Mouse (Mus musculus) ES-Bruce4 (cell line): ENCODE measurements around the gene Ttll10. TPM values are rescaled to one million over a fixed set of nuclear protein-coding genes. Genes with fewer than 3 reads are reported as not detected.
A peak's percentile ranks its signal among the peaks of the same experiment; 100 is the strongest.

Source experiments
- H3K27ac ChIP-seq: 2 replicates; pipeline ENCODE4 v1.5.1; 2012; ENCODE audit warnings: low read length, inconsistent platforms; ENCODE audit not compliant: insufficient read depth
- H3K27me3 ChIP-seq: 2 replicates; pipeline ENCODE4 v1.6.1; 2012; ENCODE audit warnings: mild to moderate bottlenecking, low read length, inconsistent platforms; ENCODE audit not compliant: control insufficient read depth, poor library complexity, insufficient read depth, severe bottlenecking
- H3K36me3 ChIP-seq: 2 replicates; pipeline ENCODE4 v1.6.1; 2012; ENCODE audit warnings: inconsistent platforms, mild to moderate bottlenecking, low read length, moderate library complexity; ENCODE audit not compliant: control insufficient read depth, poor library complexity, insufficient read depth, severe bottlenecking
- H3K4me1 ChIP-seq: one replicate; pipeline ENCODE4 v1.8.1; 2011; ENCODE audit warnings: low read length; ENCODE audit not compliant: control insufficient read depth, insufficient read depth
- H3K4me3 ChIP-seq: 2 replicates; pipeline ENCODE4 v1.5.1; 2011; ENCODE audit warnings: low read depth, mild to moderate bottlenecking, low read length
- H3K9ac ChIP-seq: 2 replicates; pipeline ENCODE4 v1.6.1; 2012; ENCODE audit warnings: low read depth, mild to moderate bottlenecking, inconsistent platforms; ENCODE audit not compliant: poor library complexity, severe bottlenecking
- H3K9me3 ChIP-seq: replicated peaks from 2 replicates; pipeline ENCODE4 v1.6.1; 2012; ENCODE audit warnings: mild to moderate bottlenecking, low read length, inconsistent platforms; ENCODE audit not compliant: control insufficient read depth, poor library complexity, insufficient read depth, severe bottlenecking
- CTCF ChIP-seq: IDR thresholded peaks from one replicate; pipeline ENCODE4 v1.8.1; 2011; ENCODE audit warnings: low read depth, low read length
- EP300 ChIP-seq: IDR thresholded peaks from 2 replicates; pipeline ENCODE4 v1.6.1; 2011; ENCODE audit warnings: low read depth, low read length; ENCODE audit not compliant: insufficient read depth
- POLR2A ChIP-seq: IDR thresholded peaks from one replicate; pipeline ENCODE4 v1.8.1; 2011; ENCODE audit warnings: low read length; ENCODE audit not compliant: insufficient read depth
- polyA plus RNA-seq: library from polyadenylated mRNA; stranded (reverse); fragments of >200 nt; gene quantifications from 2 replicates; pipeline ENCODE4 v1.2.4, GENCODE M21; 2011; ENCODE audit warnings: low read depth; ENCODE audit not compliant: missing spikeins, insufficient read depth, insufficient read length

Gene Ttll10
- polyA plus RNA-seq, 1 experiment: 3.3 TPM

GRCm38 (mm10) chr4:155992906-155993547, 66.2 kb downstream of the Ttll10 start:
- H3K4me3 ChIP-seq: peak overlapping the region; percentile 87
- TF ChIP-seq EP300 (no peak), CTCF (no peak), POLR2A (no peak)
- peaks cover 13% of the 10 kb centered on the region for H3K36me3 ChIP-seq

GRCm38 (mm10) chr4:155992241-155992905, 66.8 kb downstream of the Ttll10 start, which contains the start of the genes B3galt6 and Sdf4:
Gene B3galt6, minus strand, starts transcription at chr4:155992649.
Gene Sdf4, plus strand, starts transcription at chr4:155992872.
- TF ChIP-seq CTCF (peak; percentile 31), POLR2A (no peak), EP300 (no peak)
- Histone ChIP-seq H3K9me3 (peaks cover 5% of the 10 kb centered on the region), H3K27ac (peak within 1 kb of the TSS; percentile 88), H3K4me3 (peak within 1 kb of the TSS; percentile 87), H3K36me3 (peaks cover 6% of the 10 kb centered on the region), H3K9ac (peak within 1 kb of the TSS; percentile 77), H3K27me3 (no peaks in the 10 kb centered on the region), H3K4me1 (no peaks in the 10 kb centered on the region)

More at GRCm38 (mm10) chr4:155992906-155993547, 66.2 kb downstream of the Ttll10 start:
- Histone ChIP-seq H3K9me3 (peaks cover 5% of the 10 kb centered on the region), H3K9ac (peak overlapping the region; percentile 77), H3K27me3 (no peaks in the 10 kb centered on the region), H3K4me1 (no peaks in the 10 kb centered on the region), H3K27ac (peak overlapping the region; percentile 88)

GRCm38 (mm10) chr4:155991908-155992230, 67.3 kb downstream of the Ttll10 start:
- no peak overlapping the region for H3K27ac ChIP-seq
- H3K36me3 ChIP-seq: peaks cover 5% of the 10 kb centered on the region; the same call in 1 of the 2 replicates
- H3K4me1 ChIP-seq: no peaks in the 10 kb centered on the region
- peaks cover 5% of the 10 kb centered on the region for H3K9me3 ChIP-seq
- H3K27me3 ChIP-seq: no peaks in the 10 kb centered on the region
- peak overlapping the region; percentile 71 for H3K9ac ChIP-seq
- TF ChIP-seq POLR2A: no peak
- no peak for TF ChIP-seq CTCF
- no peak for TF ChIP-seq EP300
- peak overlapping the region; percentile 58 for H3K4me3 ChIP-seq

- Histone ChIP-seq H3K9ac (peak overlapping the region; percentile 71), H3K36me3 (peaks cover 5% of the 10 kb centered on the region; the same call in 1 of the 2 replicates), H3K4me1 (no peaks in the 10 kb centered on the region), H3K9me3 (peaks cover 5% of the 10 kb centered on the region), H3K27ac (no peak overlapping the region), H3K27me3 (no peaks in the 10 kb centered on the region), H3K4me3 (peak overlapping the region; percentile 58)
- no peak for TF ChIP-seq CTCF
These were observed 67.9 kb downstream of the Ttll10 start for GRCm38 (mm10) chr4:155991211-155991907.

Other genes starting within 250 kb of the Ttll10 start
- 86.1 and 87.6 TPM in 2 replicates for gene Ccnl2, start 246.9 kb downstream of the Ttll10 start, polyA plus RNA-seq
- gene Aurkaip1, start 228.1 kb downstream of the Ttll10 start, polyA plus RNA-seq: 70.6 and 76.0 TPM in 2 replicates
- gene Mxra8, start 219.7 kb downstream of the Ttll10 start, polyA plus RNA-seq: 21.1 and 26.1 TPM in 2 replicates
- 15.2 and 20.3 TPM in 2 replicates for gene Dvl1, start 212.0 kb downstream of the Ttll10 start, polyA plus RNA-seq
- 0.28 and 0.44 TPM in 2 replicates for gene Tas1r3, start 196.1 kb downstream of the Ttll10 start, polyA plus RNA-seq
- gene Cptp, start 190.0 kb downstream of the Ttll10 start, polyA plus RNA-seq: 6.0 and 7.9 TPM in 2 replicates
- 43.3 and 45.3 TPM in 2 replicates for gene Ints11, start 189.9 kb downstream of the Ttll10 start, polyA plus RNA-seq
- gene Pusl1, start 167.6 kb downstream of the Ttll10 start, polyA plus RNA-seq: 15.3 and 19.4 TPM in 2 replicates
- 2.6 and 3.8 TPM in 2 replicates for gene Acap3, start 167.6 kb downstream of the Ttll10 start, polyA plus RNA-seq
- 100 and 104 TPM in 2 replicates for gene Ube2j2, start 115.6 kb downstream of the Ttll10 start, polyA plus RNA-seq
- 18.8 and 19.1 TPM in 2 replicates for gene C1qtnf12, start 97.1 kb downstream of the Ttll10 start, polyA plus RNA-seq
- 2.5 and 2.6 TPM in 2 replicates for gene B3galt6, start 66.8 kb downstream of the Ttll10 start, polyA plus RNA-seq
- 82.8 and 88.9 TPM in 2 replicates for gene Sdf4, start 66.5 kb downstream of the Ttll10 start, polyA plus RNA-seq
- gene Tnfrsf4, start 45.6 kb downstream of the Ttll10 start, polyA plus RNA-seq: 2.4 and 2.9 TPM in 2 replicates
- gene Tnfrsf18, start 33.2 kb downstream of the Ttll10 start, polyA plus RNA-seq: not detected in 2 replicates
- gene 9430015G10Rik, start 50.6 kb upstream of the Ttll10 start, polyA plus RNA-seq: 39.7 and 47.7 TPM in 2 replicates
- 0.27 TPM in 1 of 2 replicates, not detected in the other for gene Rnf223, start 71.1 kb upstream of the Ttll10 start, polyA plus RNA-seq
- 156 and 159 TPM in 2 replicates for gene Agrn, start 138.1 kb upstream of the Ttll10 start, polyA plus RNA-seq
- 8.4 and 10.7 TPM in 2 replicates for gene Isg15, start 141.4 kb upstream of the Ttll10 start, polyA plus RNA-seq
- 0.54 and 0.59 TPM in 2 replicates for gene AW011738, start 143.9 kb upstream of the Ttll10 start, polyA plus RNA-seq
- not detected in 2 replicates for gene Perm1, start 156.5 kb upstream of the Ttll10 start, polyA plus RNA-seq
- 19.1 and 21.2 TPM in 2 replicates for gene Plekhn1, start 175.4 kb upstream of the Ttll10 start, polyA plus RNA-seq
- gene Noc2l, start 176.6 kb upstream of the Ttll10 start, polyA plus RNA-seq: 138 and 149 TPM in 2 replicates
- gene Samd11, start 196.2 kb upstream of the Ttll10 start, polyA plus RNA-seq: not detected in 2 replicates